Mouse (Mus musculus): ENCODE measurements around the gene Lenep. TPM values are rescaled to one million over a fixed set of nuclear protein-coding genes. Genes with fewer than 3 reads are reported as not detected.

Gene Lenep
- polyA plus RNA-seq, 1 experiment from 2014 or later, result not detected

- WGBS, result 18% methylated on average over 5 of the region's 5 CpGs
- H3K36me3 ChIP-seq (ENCODE audit: control insufficient read depth, insufficient read depth, low read length), result no peaks in the 10 kb centered on the region
- ATAC-seq, result no peak
- H3K27ac ChIP-seq (ENCODE audit: low read depth, low read length), result no peak overlapping the region
- H3K9me3 ChIP-seq (ENCODE audit: control insufficient read depth, low read length), result no peaks in the 10 kb centered on the region
- H3K9ac ChIP-seq (ENCODE audit: low read depth, low read length), result no peak overlapping the region
- H3K4me3 ChIP-seq (ENCODE audit: low read length), result no peak overlapping the region
- no peaks in the 10 kb centered on the region; the same call in 1 of the 2 replicates for H3K27me3 ChIP-seq (replicated peaks; ENCODE audit: control insufficient read depth, insufficient read depth, low read length)
- peaks cover 6% of the 10 kb centered on the region; the same call in 1 of the 2 replicates for H3K4me1 ChIP-seq (ENCODE audit: control insufficient read depth, insufficient read depth, low read depth, low read length)
- no peak overlapping the region for H3K4me2 ChIP-seq (ENCODE audit: low read length)
Observed at GRCm38 (mm10) chr3:89354816-89355511, 47.6 kb downstream of the Lenep start.

- no peak overlapping the region for H3K9ac ChIP-seq (ENCODE audit: low read depth, low read length)
- H3K27me3 ChIP-seq (replicated peaks; ENCODE audit: control insufficient read depth, insufficient read depth, low read length), result no peaks in the 10 kb centered on the region
- H3K36me3 ChIP-seq (ENCODE audit: control insufficient read depth, insufficient read depth, low read length), result no peaks in the 10 kb centered on the region
- no peak overlapping the region for H3K4me3 ChIP-seq (ENCODE audit: low read length)
- H3K9me3 ChIP-seq (ENCODE audit: control insufficient read depth, low read length), result no peaks in the 10 kb centered on the region
- H3K4me2 ChIP-seq (ENCODE audit: low read length), result no peak overlapping the region
- no peak overlapping the region for H3K27ac ChIP-seq (ENCODE audit: low read depth, low read length)
- 68% methylated on average over 5 of the region's 5 CpGs for WGBS
- no peak for ATAC-seq
- peaks cover 13% of the 10 kb centered on the region for H3K4me1 ChIP-seq (ENCODE audit: control insufficient read depth, insufficient read depth, low read depth, low read length)
Observed at GRCm38 (mm10) chr3:89351271-89351670, 51.3 kb downstream of the Lenep start.

Other genes with a start within 250 kb of the Lenep start
- 58.1 and 58.4 TPM in 2 replicates for gene Hcn3, start 242.6 kb downstream of the Lenep start, polyA plus RNA-seq (2015; fragmentation: Nextera tagmentation; extraction: Ambion mirVana)
- 17.3 and 18.8 TPM in 2 replicates for gene Clk2, start 238.0 kb downstream of the Lenep start, polyA plus RNA-seq (2015; fragmentation: Nextera tagmentation; extraction: Ambion mirVana)
- 166 and 172 TPM in 2 replicates for gene Scamp3, start 225.3 kb downstream of the Lenep start, polyA plus RNA-seq (2015; fragmentation: Nextera tagmentation; extraction: Ambion mirVana)
- gene Fam189b, start 219.7 kb downstream of the Lenep start, polyA plus RNA-seq (2015; fragmentation: Nextera tagmentation; extraction: Ambion mirVana), result 35.4 and 40.8 TPM in 2 replicates
- 51.8 and 54.0 TPM in 2 replicates for gene Gba, start 199.9 kb downstream of the Lenep start, polyA plus RNA-seq (2015; fragmentation: Nextera tagmentation; extraction: Ambion mirVana)
- 47.5 and 53.0 TPM in 2 replicates for gene Thbs3, start 187.6 kb downstream of the Lenep start, polyA plus RNA-seq (2015; fragmentation: Nextera tagmentation; extraction: Ambion mirVana)
- 163 and 166 TPM in 2 replicates for gene Mtx1, start 175.7 kb downstream of the Lenep start, polyA plus RNA-seq (2015; fragmentation: Nextera tagmentation; extraction: Ambion mirVana)
- 0.59 and 0.90 TPM in 2 replicates for gene Muc1, start 173.7 kb downstream of the Lenep start, polyA plus RNA-seq (2015; fragmentation: Nextera tagmentation; extraction: Ambion mirVana)
- gene Krtcap2, start 156.8 kb downstream of the Lenep start, polyA plus RNA-seq (2015; fragmentation: Nextera tagmentation; extraction: Ambion mirVana), result 205 and 227 TPM in 2 replicates
- 78.7 and 87.1 TPM in 2 replicates for gene Trim46, start 156.5 kb downstream of the Lenep start, polyA plus RNA-seq (2015; fragmentation: Nextera tagmentation; extraction: Ambion mirVana)
- gene Dpm3, start 143.4 kb downstream of the Lenep start, polyA plus RNA-seq (2015; fragmentation: Nextera tagmentation; extraction: Ambion mirVana), result 64.3 and 79.8 TPM in 2 replicates
- gene Slc50a1, start 132.2 kb downstream of the Lenep start, polyA plus RNA-seq (2015; fragmentation: Nextera tagmentation; extraction: Ambion mirVana), result 39.4 and 43.9 TPM in 2 replicates
- gene Efna1, start 121.7 kb downstream of the Lenep start, polyA plus RNA-seq (2015; fragmentation: Nextera tagmentation; extraction: Ambion mirVana), result 8.4 and 9.9 TPM in 2 replicates
- 77.9 and 78.0 TPM in 2 replicates for gene Efna3, start 79.8 kb downstream of the Lenep start, polyA plus RNA-seq (2015; fragmentation: Nextera tagmentation; extraction: Ambion mirVana)
- 3.9 and 5.0 TPM in 2 replicates for gene Efna4, start 64.8 kb downstream of the Lenep start, polyA plus RNA-seq (2015; fragmentation: Nextera tagmentation; extraction: Ambion mirVana)
- gene Adam15, start 52.8 kb downstream of the Lenep start, polyA plus RNA-seq (2015; fragmentation: Nextera tagmentation; extraction: Ambion mirVana), result 74.6 and 84.1 TPM in 2 replicates
- 0.10 and 0.11 TPM in 2 replicates for gene Dcst2, start 40.8 kb downstream of the Lenep start, polyA plus RNA-seq (2015; fragmentation: Nextera tagmentation; extraction: Ambion mirVana)
- gene Dcst1, start 37.5 kb downstream of the Lenep start, polyA plus RNA-seq (2015; fragmentation: Nextera tagmentation; extraction: Ambion mirVana), result 0.66 and 1.1 TPM in 2 replicates
- gene Zbtb7b, start 8.0 kb downstream of the Lenep start, polyA plus RNA-seq (2015; fragmentation: Nextera tagmentation; extraction: Ambion mirVana), result 0.79 and 0.88 TPM in 2 replicates
- gene Flad1, start 9.1 kb upstream of the Lenep start, polyA plus RNA-seq (2015; fragmentation: Nextera tagmentation; extraction: Ambion mirVana), result 34.7 and 36.6 TPM in 2 replicates
- 87.9 and 91.5 TPM in 2 replicates for gene Cks1b, start 15.6 kb upstream of the Lenep start, polyA plus RNA-seq (2015; fragmentation: Nextera tagmentation; extraction: Ambion mirVana)
- gene Shc1, start 15.7 kb upstream of the Lenep start, polyA plus RNA-seq (2015; fragmentation: Nextera tagmentation; extraction: Ambion mirVana), result 16.9 and 23.8 TPM in 2 replicates
- 34.1 and 45.6 TPM in 2 replicates for gene Pygo2, start 27.4 kb upstream of the Lenep start, polyA plus RNA-seq (2015; fragmentation: Nextera tagmentation; extraction: Ambion mirVana)
- 25.0 and 26.4 TPM in 2 replicates for gene Pbxip1, start 33.9 kb upstream of the Lenep start, polyA plus RNA-seq (2015; fragmentation: Nextera tagmentation; extraction: Ambion mirVana)
- gene Pmvk, start 51.7 kb upstream of the Lenep start, polyA plus RNA-seq (2015; fragmentation: Nextera tagmentation; extraction: Ambion mirVana), result 137 and 156 TPM in 2 replicates
- 9.0 and 10.4 TPM in 2 replicates for gene Kcnn3, start 117.4 kb upstream of the Lenep start, polyA plus RNA-seq (2015; fragmentation: Nextera tagmentation; extraction: Ambion mirVana)

Data from hindbrain, embryonic 16.5 days (tissue).